Mouse (Mus musculus): ENCODE results near the gene Kif1a. TPM values are rescaled to one million over a fixed set of nuclear protein-coding genes. Genes with fewer than 3 reads are reported as not detected.
A peak's percentile ranks its signal among the peaks of the same experiment; 100 is the strongest.

Gene Kif1a
- polyA plus RNA-seq, 1 experiment from 2014 or later, result 59.6 TPM

DNA sequence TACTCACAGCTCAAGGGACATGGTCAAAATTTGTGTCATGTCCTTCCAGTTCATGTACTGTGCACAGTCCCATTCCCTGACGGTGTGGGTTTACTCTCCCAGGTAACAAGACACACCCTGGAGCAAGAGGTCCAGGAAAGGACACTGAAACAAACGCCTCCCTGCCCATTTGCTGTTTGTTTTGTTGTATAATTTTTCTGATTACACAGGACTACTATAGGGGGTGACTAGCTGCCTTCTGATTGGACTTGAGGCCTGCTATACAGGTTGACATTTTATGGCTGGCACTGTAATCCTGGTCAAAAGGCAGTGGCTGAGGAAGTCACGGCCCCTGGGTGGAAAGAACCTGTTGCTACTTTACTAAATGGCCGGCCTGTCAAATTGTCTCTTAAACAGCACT lies 111.9 kb downstream of the Kif1a start:
- Histone ChIP-seq H3K4me1 (ENCODE audit: control insufficient read depth, insufficient read depth, low read length) (no peaks in the 10 kb centered on the region), H3K27ac (ENCODE audit: low read depth, low read length) (no peak overlapping the region), H3K36me3 (ENCODE audit: control insufficient read depth, insufficient read depth, low read length) (no peaks in the 10 kb centered on the region), H3K4me2 (no peak overlapping the region), H3K27me3 (ENCODE audit: control insufficient read depth, insufficient read depth, low read length) (no peaks in the 10 kb centered on the region), H3K9ac (ENCODE audit: low read length) (no peak overlapping the region), H3K9me3 (ENCODE audit: control insufficient read depth, low read length) (no peaks in the 10 kb centered on the region), H3K4me3 (ENCODE audit: low read depth, low read length) (no peak overlapping the region)
- DNase-seq (ENCODE audit: low spot score, missing footprints) (no peak), ATAC-seq (ENCODE audit: low FRiP score) (no peak)
- 73% methylated on average over 4 of the region's 4 CpGs for WGBS

DNA sequence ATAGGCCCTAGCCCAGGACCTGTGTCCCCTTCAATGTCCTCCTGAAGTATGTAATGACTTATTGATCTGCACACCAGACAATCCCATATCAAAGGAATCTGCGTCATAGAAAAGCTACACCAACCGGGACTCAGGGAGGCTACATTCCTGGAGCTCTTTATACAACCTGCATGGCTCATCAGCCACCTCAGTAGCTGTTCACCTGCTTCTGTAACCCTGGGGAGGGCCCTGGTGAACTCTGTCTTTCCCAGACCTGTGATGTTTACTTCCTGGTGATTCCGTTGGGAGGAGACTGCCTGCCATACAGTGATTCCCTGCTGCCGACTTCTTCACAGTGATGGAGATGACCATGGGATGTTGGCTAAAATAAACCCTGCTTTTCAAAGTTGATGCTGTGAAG lies 112.9 kb downstream of the Kif1a start:
- Histone ChIP-seq H3K9ac (ENCODE audit: low read length) (no peak overlapping the region), H3K27ac (ENCODE audit: low read depth, low read length) (no peak overlapping the region), H3K9me3 (ENCODE audit: control insufficient read depth, low read length) (no peaks in the 10 kb centered on the region), H3K4me3 (ENCODE audit: low read depth, low read length) (no peak overlapping the region), H3K4me1 (ENCODE audit: control insufficient read depth, insufficient read depth, low read length) (no peaks in the 10 kb centered on the region), H3K27me3 (ENCODE audit: control insufficient read depth, insufficient read depth, low read length) (no peaks in the 10 kb centered on the region), H3K4me2 (no peak overlapping the region), H3K36me3 (ENCODE audit: control insufficient read depth, insufficient read depth, low read length) (no peaks in the 10 kb centered on the region)
- no peak for ATAC-seq (ENCODE audit: low FRiP score)
- 80% methylated on average over 4 of the region's 4 CpGs for WGBS
- no peak for DNase-seq (ENCODE audit: low spot score, missing footprints)

DNA sequence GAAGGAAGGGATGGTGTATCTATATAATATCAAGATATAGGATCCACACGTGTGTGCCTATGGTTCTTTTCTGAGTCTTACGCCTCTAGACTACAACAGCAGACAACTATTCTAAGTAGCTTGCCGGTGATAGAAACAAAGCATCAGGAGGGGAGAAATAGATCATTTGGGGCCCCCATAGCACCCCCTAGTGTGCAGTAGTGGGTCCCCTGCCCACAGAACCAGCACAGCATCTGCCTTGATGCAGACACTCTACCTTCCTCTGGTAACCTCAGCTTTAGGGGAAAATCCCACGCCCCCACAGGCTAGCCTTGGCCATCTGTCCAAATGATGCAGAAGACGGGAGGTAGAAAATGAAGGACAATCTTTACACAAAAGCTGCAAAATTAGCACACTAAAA lies 116.8 kb downstream of the Kif1a start:
- 89% methylated on average over 5 of the region's 5 CpGs for WGBS
- H3K36me3 ChIP-seq (ENCODE audit: control insufficient read depth, insufficient read depth, low read length), result no peaks in the 10 kb centered on the region
- H3K4me3 ChIP-seq (ENCODE audit: low read depth, low read length), result no peak overlapping the region
- H3K27me3 ChIP-seq (ENCODE audit: control insufficient read depth, insufficient read depth, low read length), result no peaks in the 10 kb centered on the region
- ATAC-seq (ENCODE audit: low FRiP score) (no peak), DNase-seq (ENCODE audit: low spot score, missing footprints) (no peak)
- H3K27ac ChIP-seq (ENCODE audit: low read depth, low read length), result no peak overlapping the region
- H3K9me3 ChIP-seq (ENCODE audit: control insufficient read depth, low read length), result no peaks in the 10 kb centered on the region
- no peak overlapping the region for H3K9ac ChIP-seq (ENCODE audit: low read length)
- no peaks in the 10 kb centered on the region for H3K4me1 ChIP-seq (ENCODE audit: control insufficient read depth, insufficient read depth, low read length)
- no peak overlapping the region for H3K4me2 ChIP-seq

DNA sequence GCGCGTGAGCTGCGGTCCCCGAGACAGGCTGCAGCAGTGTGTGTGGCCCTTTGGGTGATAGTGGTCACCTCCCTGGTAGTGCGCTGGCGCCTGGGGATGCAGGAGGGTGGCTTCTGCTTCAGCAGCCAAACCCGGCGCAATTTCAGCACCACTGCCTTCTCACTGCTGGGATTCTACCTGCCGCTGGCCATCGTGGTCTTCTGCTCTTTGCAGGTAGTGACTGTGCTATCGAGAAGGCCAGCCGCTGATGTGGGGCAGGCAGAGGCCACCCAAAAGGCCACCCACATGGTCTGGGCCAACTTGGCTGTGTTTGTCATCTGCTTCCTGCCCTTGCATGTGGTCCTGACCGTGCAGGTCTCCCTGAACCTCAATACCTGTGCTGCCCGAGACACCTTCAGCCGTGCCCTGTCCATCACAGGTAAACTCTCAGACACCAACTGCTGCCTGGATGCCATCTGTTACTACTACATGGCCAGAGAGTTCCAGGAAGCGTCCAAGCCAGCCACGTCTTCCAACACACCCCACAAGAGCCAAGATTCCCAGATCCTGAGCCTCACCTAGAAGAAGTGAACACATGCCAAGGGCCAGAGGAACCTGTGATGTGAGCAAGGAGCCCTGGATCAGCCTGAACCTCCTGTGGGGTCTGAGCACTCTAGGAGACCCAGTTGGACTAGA lies 118.7 kb downstream of the Kif1a start:
- no peaks in the 10 kb centered on the region for H3K36me3 ChIP-seq (ENCODE audit: control insufficient read depth, insufficient read depth, low read length)

DNA sequence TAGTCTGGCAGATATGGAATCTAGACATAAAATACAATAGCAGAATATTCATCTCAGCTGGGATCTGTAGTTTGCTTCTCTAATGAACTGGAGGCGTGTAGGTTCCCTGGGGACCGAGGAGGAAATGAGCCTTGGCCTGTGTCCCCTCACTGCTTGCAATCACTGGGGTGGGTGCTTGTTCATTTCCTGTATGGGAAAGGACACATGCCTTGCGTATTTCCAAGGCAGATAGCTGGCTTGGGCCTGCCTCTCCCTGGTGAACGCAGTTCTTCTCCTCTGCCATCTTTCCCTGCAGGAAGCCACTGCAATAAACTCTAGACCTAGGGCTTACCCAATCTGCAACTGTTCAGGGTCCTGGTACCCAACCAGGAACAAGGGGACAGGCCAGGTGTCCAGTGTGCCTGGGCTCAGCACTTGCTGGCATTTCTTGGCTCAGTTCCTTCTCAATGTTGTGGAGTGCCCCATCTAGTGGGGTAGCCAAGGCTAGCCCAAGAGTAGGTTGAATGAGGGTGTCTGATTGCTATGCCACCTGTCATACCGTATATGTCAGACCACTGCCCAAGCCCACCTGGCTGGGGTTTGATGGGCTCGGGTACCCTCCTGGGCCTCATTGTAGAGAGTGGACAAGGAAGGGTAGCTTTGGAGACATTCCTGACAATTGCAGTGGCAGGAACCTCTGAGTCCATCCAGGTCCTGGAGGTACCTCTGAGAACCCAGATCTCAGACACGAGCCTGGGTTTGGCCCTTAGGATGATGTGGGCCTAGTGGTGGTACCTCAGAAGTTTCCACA lies 120.5 kb downstream of the Kif1a start:
- WGBS, result 84% methylated on average over 7 of the region's 7 CpGs
- Histone ChIP-seq H3K27ac (ENCODE audit: low read depth, low read length) (no peak overlapping the region), H3K9ac (ENCODE audit: low read length) (no peak overlapping the region), H3K9me3 (ENCODE audit: control insufficient read depth, low read length) (no peaks in the 10 kb centered on the region), H3K4me1 (ENCODE audit: control insufficient read depth, insufficient read depth, low read length) (no peaks in the 10 kb centered on the region), H3K4me2 (no peak overlapping the region), H3K36me3 (ENCODE audit: control insufficient read depth, insufficient read depth, low read length) (no peaks in the 10 kb centered on the region), H3K27me3 (ENCODE audit: control insufficient read depth, insufficient read depth, low read length) (no peaks in the 10 kb centered on the region), H3K4me3 (ENCODE audit: low read depth, low read length) (no peak overlapping the region)
- ATAC-seq (ENCODE audit: low FRiP score) (no peak), DNase-seq (ENCODE audit: low spot score, missing footprints) (no peak)

More for the DNA sequence above, 118.7 kb downstream of the Kif1a start:
- Histone ChIP-seq H3K4me2 (no peak overlapping the region), H3K27me3 (ENCODE audit: control insufficient read depth, insufficient read depth, low read length) (no peaks in the 10 kb centered on the region), H3K4me1 (ENCODE audit: control insufficient read depth, insufficient read depth, low read length) (no peaks in the 10 kb centered on the region), H3K9me3 (ENCODE audit: control insufficient read depth, low read length) (no peaks in the 10 kb centered on the region), H3K9ac (ENCODE audit: low read length) (no peak overlapping the region), H3K27ac (ENCODE audit: low read depth, low read length) (no peak overlapping the region), H3K4me3 (ENCODE audit: low read depth, low read length) (no peak overlapping the region)
- no peak for DNase-seq (ENCODE audit: low spot score, missing footprints)
- no peak for ATAC-seq (ENCODE audit: low FRiP score)
- 93% methylated on average over 17 of the region's 17 CpGs for WGBS

DNA sequence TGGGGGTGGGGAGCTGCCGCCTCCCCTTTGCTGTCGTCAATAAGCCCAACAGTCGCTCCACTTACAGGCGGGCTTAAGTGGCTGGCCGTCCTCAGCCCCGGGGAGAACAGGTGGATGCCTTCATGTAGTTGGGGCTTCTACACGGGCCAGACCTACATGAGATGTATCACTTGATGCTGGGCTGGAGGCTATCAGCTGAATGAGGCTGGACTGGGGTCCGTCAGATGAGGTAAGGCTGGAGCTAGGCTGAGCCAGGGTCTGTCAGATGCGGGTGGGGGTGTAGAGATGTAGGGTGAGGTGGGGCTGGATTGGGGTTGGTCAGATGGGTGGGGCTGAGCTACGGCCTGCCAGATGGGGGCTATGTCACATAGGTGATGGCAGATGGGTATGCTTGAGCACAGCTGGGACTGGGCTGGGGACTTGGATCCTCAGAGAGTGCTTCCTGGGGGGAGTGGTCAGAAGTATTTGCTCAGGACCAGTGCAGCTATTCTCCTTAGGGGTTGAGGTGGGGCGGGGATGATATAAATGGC lies 122.6 kb downstream of the Kif1a start:
- ATAC-seq (ENCODE audit: low FRiP score) (peak; percentile 27; the same call in 1 of the 2 replicates), DNase-seq (ENCODE audit: low spot score, missing footprints) (no peak)
- H3K4me1 ChIP-seq (ENCODE audit: control insufficient read depth, insufficient read depth, low read length), result no peaks in the 10 kb centered on the region
- WGBS, result 42% methylated on average over 11 of the region's 11 CpGs
- no peaks in the 10 kb centered on the region for H3K27me3 ChIP-seq (ENCODE audit: control insufficient read depth, insufficient read depth, low read length)
- no peak overlapping the region for H3K9ac ChIP-seq (ENCODE audit: low read length)
- no peaks in the 10 kb centered on the region for H3K9me3 ChIP-seq (ENCODE audit: control insufficient read depth, low read length)
- no peak overlapping the region for H3K4me2 ChIP-seq
- H3K4me3 ChIP-seq (ENCODE audit: low read depth, low read length), result no peak overlapping the region
- no peaks in the 10 kb centered on the region for H3K36me3 ChIP-seq (ENCODE audit: control insufficient read depth, insufficient read depth, low read length)
- no peak overlapping the region for H3K27ac ChIP-seq (ENCODE audit: low read depth, low read length)

DNA sequence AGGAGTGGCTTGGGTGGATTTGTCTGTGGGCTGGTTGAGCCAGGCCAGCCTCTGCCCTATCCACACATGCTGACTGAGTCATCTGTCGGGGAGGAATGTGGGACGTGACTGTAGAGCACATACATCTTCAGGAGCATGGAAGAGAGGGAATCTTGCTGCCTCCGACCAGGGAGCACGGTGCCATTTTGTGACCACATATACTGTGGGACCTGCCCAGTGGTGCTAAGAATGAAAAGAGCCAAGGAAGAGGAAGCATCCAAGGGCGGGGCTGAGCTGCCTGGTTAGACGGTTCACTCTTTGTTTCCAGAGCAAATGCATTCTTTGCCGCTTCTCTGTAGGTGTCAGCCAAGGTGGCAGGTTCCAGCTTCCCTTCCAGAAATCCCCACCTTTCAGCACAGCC lies 123.1 kb downstream of the Kif1a start:
- Histone ChIP-seq H3K4me1 (ENCODE audit: control insufficient read depth, insufficient read depth, low read length) (no peaks in the 10 kb centered on the region), H3K9me3 (ENCODE audit: control insufficient read depth, low read length) (no peaks in the 10 kb centered on the region), H3K27me3 (ENCODE audit: control insufficient read depth, insufficient read depth, low read length) (no peaks in the 10 kb centered on the region), H3K4me2 (no peak overlapping the region), H3K4me3 (ENCODE audit: low read depth, low read length) (no peak overlapping the region), H3K36me3 (ENCODE audit: control insufficient read depth, insufficient read depth, low read length) (no peaks in the 10 kb centered on the region), H3K27ac (ENCODE audit: low read depth, low read length) (no peak overlapping the region), H3K9ac (ENCODE audit: low read length) (no peak overlapping the region)
- DNase-seq (ENCODE audit: low spot score, missing footprints) (no peak), ATAC-seq (ENCODE audit: low FRiP score) (no peak)
- WGBS, result 55% methylated on average over 7 of the region's 7 CpGs

DNA sequence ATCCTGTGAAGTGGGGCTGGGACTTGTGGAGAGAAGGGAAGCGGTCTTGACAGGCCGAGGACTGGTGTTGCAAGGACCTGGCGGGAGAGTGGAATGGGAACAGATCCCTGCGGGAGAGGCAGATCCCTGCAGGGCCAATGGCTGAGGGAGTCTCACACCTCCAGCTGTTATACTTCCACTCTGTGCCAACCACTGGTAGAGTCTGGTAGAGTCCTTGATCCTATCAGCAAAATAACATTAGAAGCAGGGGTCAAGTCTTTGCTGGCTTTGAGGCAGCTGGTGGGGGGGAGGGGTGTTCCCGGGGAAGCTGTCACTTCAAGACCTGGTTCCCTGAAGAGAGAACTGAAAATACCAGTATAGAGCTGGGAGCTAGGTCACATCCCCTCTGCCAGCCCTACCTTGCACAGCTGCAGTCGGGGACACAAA lies 125.6 kb downstream of the Kif1a start:
- H3K9me3 ChIP-seq (ENCODE audit: control insufficient read depth, low read length), result no peaks in the 10 kb centered on the region
- H3K36me3 ChIP-seq (ENCODE audit: control insufficient read depth, insufficient read depth, low read length), result no peaks in the 10 kb centered on the region
- WGBS, result 60% methylated on average over 6 of the region's 6 CpGs
- no peaks in the 10 kb centered on the region for H3K4me1 ChIP-seq (ENCODE audit: control insufficient read depth, insufficient read depth, low read length)
- no peak overlapping the region for H3K27ac ChIP-seq (ENCODE audit: low read depth, low read length)
- ATAC-seq (ENCODE audit: low FRiP score) (no peak), DNase-seq (ENCODE audit: low spot score, missing footprints) (no peak)
- H3K9ac ChIP-seq (ENCODE audit: low read length), result no peak overlapping the region
- no peaks in the 10 kb centered on the region for H3K27me3 ChIP-seq (ENCODE audit: control insufficient read depth, insufficient read depth, low read length)
- H3K4me3 ChIP-seq (ENCODE audit: low read depth, low read length), result no peak overlapping the region
- H3K4me2 ChIP-seq, result no peak overlapping the region

DNA sequence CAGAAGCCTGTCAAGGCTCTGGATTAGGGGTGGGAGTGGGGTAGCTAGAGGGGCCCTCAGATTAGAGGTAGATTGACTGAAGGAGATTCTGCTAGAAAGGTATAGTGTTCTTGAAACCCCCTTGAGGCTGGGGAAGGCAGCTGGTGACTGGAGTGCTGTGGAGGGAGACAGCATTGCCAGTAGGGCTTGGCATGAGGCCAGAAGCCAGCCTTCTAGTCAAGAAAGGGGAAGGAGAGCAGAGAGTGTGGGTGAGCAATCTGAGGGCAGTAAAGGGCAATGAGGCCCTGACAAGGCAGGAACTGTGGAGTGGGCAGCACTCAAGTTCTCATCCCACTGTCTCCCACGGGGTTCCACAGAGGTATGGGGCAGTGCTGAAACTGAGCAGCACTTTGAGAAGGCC lies 128.9 kb downstream of the Kif1a start:
- no peaks in the 10 kb centered on the region for H3K4me1 ChIP-seq (ENCODE audit: control insufficient read depth, insufficient read depth, low read length)
- H3K27ac ChIP-seq (ENCODE audit: low read depth, low read length), result no peak overlapping the region
- no peak overlapping the region for H3K9ac ChIP-seq (ENCODE audit: low read length)
- H3K36me3 ChIP-seq (ENCODE audit: control insufficient read depth, insufficient read depth, low read length), result no peaks in the 10 kb centered on the region
- no peaks in the 10 kb centered on the region for H3K9me3 ChIP-seq (ENCODE audit: control insufficient read depth, low read length)
- DNase-seq (ENCODE audit: low spot score, missing footprints) (peak; percentile 51), ATAC-seq (ENCODE audit: low FRiP score) (no peak)
- no peak overlapping the region for H3K4me3 ChIP-seq (ENCODE audit: low read depth, low read length)
- H3K4me2 ChIP-seq, result no peak overlapping the region
- no peaks in the 10 kb centered on the region for H3K27me3 ChIP-seq (ENCODE audit: control insufficient read depth, insufficient read depth, low read length)
- 76% methylated on average over 1 of the region's 1 CpGs for WGBS
